Mouse (Mus musculus) midbrain, postnatal 0 days (tissue): Measurements from ENCODE around the gene Lactbl1. TPM values are rescaled to one million over a fixed set of nuclear protein-coding genes. Genes with fewer than 3 reads are reported as not detected.

ENCODE experiments used
- ATAC-seq: fragments of 200-750 bp; cut with Nextera tagmentation; 2 replicates; pipeline ENCODE4 v1.8.0; 2017; ENCODE audit warnings: moderate number of reproducible peaks, mild to moderate bottlenecking, moderate TSS enrichment, moderate library complexity; ENCODE audit not compliant: low FRiP score
- DNase-seq: peaks from one replicate; pipeline ENCODE4 v3.0.0-alpha.2; 2015; ENCODE audit warnings: low spot score
- H3K27ac ChIP-seq: fragments of 300-500 bp; sonication (generic); 2 replicates; pipeline ENCODE4 v1.5.1; 2014; ENCODE audit warnings: low read depth, mild to moderate bottlenecking, low read length, mixed read lengths
- H3K27me3 ChIP-seq: fragments of 300-500 bp; sonication (generic); 2 replicates; pipeline ENCODE4 v1.6.1; 2014; ENCODE audit warnings: low read length, control low read depth, mixed read lengths; ENCODE audit not compliant: insufficient read depth
- H3K36me3 ChIP-seq: fragments of 300-500 bp; sonication (generic); 2 replicates; pipeline ENCODE4 v1.6.1; 2014; ENCODE audit warnings: low read length, control low read depth, mixed read lengths; ENCODE audit not compliant: insufficient read depth
- H3K4me1 ChIP-seq: fragments of 300-500 bp; sonication (generic); 2 replicates; pipeline ENCODE4 v1.6.1; 2014; ENCODE audit warnings: mild to moderate bottlenecking, control low read depth, antibody characterized with exemption, low read length, mixed read lengths; ENCODE audit not compliant: insufficient read depth
- H3K4me2 ChIP-seq: fragments of 300-500 bp; sonication (generic); 2 replicates; pipeline ENCODE4 v1.6.1; 2014; ENCODE audit warnings: low read depth, mild to moderate bottlenecking, low read length, mixed read lengths; ENCODE audit not compliant: poor library complexity, severe bottlenecking
- H3K4me3 ChIP-seq: fragments of 300-500 bp; sonication (generic); 2 replicates; pipeline ENCODE4 v1.5.1; 2014; ENCODE audit warnings: low read depth, mild to moderate bottlenecking, low read length, moderate library complexity
- H3K9ac ChIP-seq: fragments of 300-500 bp; sonication (generic); replicated peaks from 2 replicates; pipeline ENCODE4 v1.6.1; 2014; ENCODE audit warnings: mild to moderate bottlenecking, low read length, moderate library complexity, mixed read lengths; ENCODE audit not compliant: poor library complexity, severe bottlenecking
- H3K9me3 ChIP-seq: fragments of 300-500 bp; sonication (generic); 2 replicates; pipeline ENCODE4 v1.6.1; 2016; ENCODE audit warnings: low read length, control low read depth
- CTCF ChIP-seq: IDR thresholded peaks from 2 replicates; pipeline ENCODE4 v1.5.1; 2016; ENCODE audit warnings: antibody characterized with exemption, mild to moderate bottlenecking
- WGBS: fragments of 180-500 bp; shearing (Covaris S2); extraction: QIAGEN DNeasy Blood & Tissue Kit; methylation state at CpG from one replicate; pipeline ENCODE4 v1.1.7; 2014; 5-methylcytosine and 5-hydroxymethylcytosine counted together
- microRNA-seq: library from miRNA; unstranded; fragments of <30 nt; microRNA quantifications from one replicate; pipeline ENCODE4, GENCODE M21; 2016; ENCODE audit warnings: borderline number of aligned reads
- polyA plus RNA-seq: library from polyadenylated mRNA; unstranded; fragments of >200 nt; fragmentation: Nextera tagmentation; extraction: Ambion mirVana; gene quantifications from 2 replicates; pipeline ENCODE4 v1.2.1, GENCODE M21; 2015
- total RNA-seq: library from RNA; depleted of rRNA; stranded (reverse); fragments of >200 nt; gene quantifications from 2 replicates; pipeline ENCODE4 v1.2.3, GENCODE M21; 2014; rRNA removed

Lactbl1 gene
- total and polyA plus RNA-seq, 2 experiments from 2014 or later, result 0.09 to 0.93 TPM

DNA sequence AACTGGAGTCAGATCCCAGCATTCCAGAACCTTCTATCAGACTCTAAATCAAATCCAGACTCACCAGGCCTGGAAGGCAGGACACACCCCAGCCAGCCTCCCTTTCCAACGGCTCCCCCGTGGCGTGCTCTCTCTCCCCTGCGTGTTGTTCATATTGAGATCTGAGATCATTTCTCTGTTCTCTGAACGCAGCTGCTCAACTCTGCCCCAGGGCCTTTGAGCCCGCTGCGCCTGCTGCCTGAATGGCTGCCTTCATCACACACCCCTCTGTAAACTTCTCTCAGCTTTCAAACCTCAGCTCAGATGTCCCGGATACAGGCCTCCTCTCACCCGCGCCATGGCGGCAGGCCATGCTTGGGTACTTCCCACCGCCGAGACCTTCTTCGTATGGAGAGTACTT, 58.2 kb downstream of the Lactbl1 start:
- Histone ChIP-seq H3K4me1 (no peaks in the 10 kb centered on the region), H3K9ac (no peak overlapping the region), H3K27me3 (no peaks in the 10 kb centered on the region), H3K27ac (no peak overlapping the region), H3K9me3 (no peaks in the 10 kb centered on the region), H3K4me3 (no peak overlapping the region), H3K4me2 (no peak overlapping the region), H3K36me3 (0 out of 2 replicates have a peak, but pooled peaks cover 12% of the 10 kb centered on the region)
- WGBS, result 67% methylated on average over 14 of the region's 14 CpGs
- no peak for ATAC-seq
- no peak for TF ChIP-seq CTCF
- no peak for DNase-seq

DNA sequence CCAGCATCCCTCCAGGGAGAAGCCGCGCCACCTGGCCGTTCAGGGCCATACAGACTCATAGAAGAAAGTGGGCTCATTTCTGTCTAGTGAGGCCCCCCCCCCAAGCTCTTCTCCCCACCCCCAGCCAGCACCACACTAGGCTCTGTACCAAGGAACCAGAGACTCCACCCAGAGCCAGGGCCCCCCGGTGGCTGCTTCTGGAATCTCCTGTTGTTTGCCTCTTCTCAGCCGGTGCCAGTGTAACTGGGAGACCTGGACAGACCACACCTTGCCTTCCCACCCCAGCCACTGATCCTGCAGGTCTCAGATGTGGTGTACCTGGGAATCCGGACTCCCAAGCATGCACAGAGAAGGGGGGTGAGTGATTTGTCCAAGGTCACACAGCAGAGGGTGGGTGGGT, 62.1 kb downstream of the Lactbl1 start:
- Histone ChIP-seq H3K9me3 (no peaks in the 10 kb centered on the region), H3K9ac (no peak overlapping the region), H3K36me3 (0 out of 2 replicates have a peak, but pooled peaks cover 12% of the 10 kb centered on the region), H3K4me2 (no peak overlapping the region), H3K27me3 (no peaks in the 10 kb centered on the region), H3K27ac (no peak overlapping the region), H3K4me1 (no peaks in the 10 kb centered on the region), H3K4me3 (no peak overlapping the region)
- 73% methylated on average over 6 of the region's 6 CpGs for WGBS
- no peak for ATAC-seq
- TF ChIP-seq CTCF, result peak; percentile 32; the same call in 1 of the 2 replicates
- DNase-seq, result no peak

DNA sequence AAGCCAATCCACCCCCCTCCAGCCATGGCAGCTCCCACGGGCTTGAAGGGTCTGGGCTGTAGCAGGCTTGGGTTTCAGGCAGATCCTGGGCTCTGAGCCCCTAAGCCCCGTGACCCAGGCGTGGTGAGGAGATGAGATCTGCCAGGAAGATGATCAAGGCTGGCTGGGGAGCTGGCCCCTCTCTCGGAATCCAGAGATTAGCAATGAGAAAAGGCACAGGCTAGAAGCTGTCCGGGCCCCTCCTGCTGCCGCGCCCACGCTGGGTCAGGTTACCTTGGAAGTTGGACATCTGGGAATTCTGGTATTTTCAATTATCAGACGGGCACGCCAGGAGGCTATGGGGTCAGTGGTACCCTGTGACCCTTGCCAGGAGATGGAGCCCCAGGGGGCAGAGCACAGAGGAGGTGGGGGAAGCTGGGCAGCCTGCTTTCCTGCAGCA, 63.0 kb downstream of the Lactbl1 start:
- no peak overlapping the region for H3K27ac ChIP-seq
- H3K4me1 ChIP-seq, result no peaks in the 10 kb centered on the region
- no peak overlapping the region for H3K4me3 ChIP-seq
- 0 out of 2 replicates have a peak, but pooled peaks cover 19% of the 10 kb centered on the region for H3K36me3 ChIP-seq
- no peak for TF ChIP-seq CTCF
- ATAC-seq (no peak), DNase-seq (no peak)
- 40% methylated on average over 10 of the region's 10 CpGs for WGBS
- no peak overlapping the region for H3K4me2 ChIP-seq
- H3K27me3 ChIP-seq, result no peaks in the 10 kb centered on the region
- H3K9me3 ChIP-seq, result no peaks in the 10 kb centered on the region
- no peak overlapping the region for H3K9ac ChIP-seq

DNA sequence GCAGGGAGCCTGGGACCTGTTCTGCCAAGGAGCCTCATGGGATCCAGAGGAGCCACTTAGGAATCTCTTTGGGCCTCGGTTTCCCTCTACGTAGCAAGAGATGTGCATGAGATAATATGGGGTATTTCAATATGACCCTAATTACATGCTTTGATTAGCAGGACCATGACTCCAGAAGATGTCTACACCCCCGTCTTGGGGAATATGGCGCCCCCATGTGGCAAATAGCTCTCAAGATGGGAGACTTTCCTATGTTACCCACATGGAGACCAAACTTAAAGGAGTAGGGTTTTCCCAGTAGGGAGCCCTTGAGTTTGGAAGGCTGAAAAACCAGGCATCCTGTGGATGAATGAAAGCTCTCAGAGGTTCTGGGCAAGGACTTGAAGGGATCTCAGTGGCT, 65.7 kb downstream of the Lactbl1 start:
- no peak overlapping the region for H3K4me3 ChIP-seq
- ATAC-seq, result no peak
- peak; percentile 42 for TF ChIP-seq CTCF
- no peak overlapping the region for H3K27ac ChIP-seq
- no peak overlapping the region for H3K9ac ChIP-seq
- WGBS, result 57% methylated on average over 4 of the region's 4 CpGs
- H3K27me3 ChIP-seq, result no peaks in the 10 kb centered on the region
- no peaks in the 10 kb centered on the region for H3K9me3 ChIP-seq
- DNase-seq, result no peak
- no peaks in the 10 kb centered on the region for H3K4me1 ChIP-seq
- peaks cover 33% of the 10 kb centered on the region for H3K36me3 ChIP-seq
- H3K4me2 ChIP-seq, result no peak overlapping the region

Small RNA genes lying within 50 kb of the gene (microRNA-seq; reads per million reads assigned to microRNA genes)
- gene Gm22180, result not detected

Other genes starting within 250 kb of the Lactbl1 start
- 4.4 and 5.1 TPM in 2 replicates for gene Htr1d, start 199.1 kb upstream of the Lactbl1 start, total RNA-seq
- gene Htr1d, start 199.1 kb upstream of the Lactbl1 start, polyA plus RNA-seq, result 5.3 and 5.9 TPM in 2 replicates
- 0.19 and 0.27 TPM in 2 replicates for gene 6030445D17Rik, start 160.4 kb upstream of the Lactbl1 start, total RNA-seq
- 0.22 and 0.40 TPM in 2 replicates for gene 6030445D17Rik, start 160.4 kb upstream of the Lactbl1 start, polyA plus RNA-seq
- 15.2 and 17.0 TPM in 2 replicates for gene Luzp1, start 152.9 kb upstream of the Lactbl1 start, total RNA-seq
- 50.6 and 58.0 TPM in 2 replicates for gene Luzp1, start 152.9 kb upstream of the Lactbl1 start, polyA plus RNA-seq
- 147 and 183 TPM in 2 replicates for gene Kdm1a, start 19.9 kb upstream of the Lactbl1 start, total RNA-seq
- gene Kdm1a, start 19.9 kb upstream of the Lactbl1 start, polyA plus RNA-seq, result 40.7 and 47.7 TPM in 2 replicates
- not detected in 2 replicates for gene Tex46, start 12.2 kb upstream of the Lactbl1 start, total RNA-seq
- gene Tex46, start 12.2 kb upstream of the Lactbl1 start, polyA plus RNA-seq, result not detected in 2 replicates
- 149 and 202 TPM in 2 replicates for gene Ephb2, start 213.4 kb downstream of the Lactbl1 start, total RNA-seq
- gene Ephb2, start 213.4 kb downstream of the Lactbl1 start, polyA plus RNA-seq, result 13.6 and 15.6 TPM in 2 replicates